Mouse (Mus musculus) lung, embryonic 16.5 days (tissue): ENCODE data around the gene Zscan20. TPM values are rescaled to one million over a fixed set of nuclear protein-coding genes. Genes with fewer than 3 reads are reported as not detected.

Experiments used
- ATAC-seq: fragments of 200-750 bp; cut with Nextera tagmentation; 2 replicates; pipeline ENCODE4 v1.8.0; 2017; ENCODE audit warnings: low read depth, mild to moderate bottlenecking, moderate library complexity
- H3K27ac ChIP-seq: fragments of 300-500 bp; sonication (generic); 2 replicates; pipeline ENCODE4 v1.5.1; 2014; ENCODE audit warnings: mild to moderate bottlenecking, control low read depth, low read length
- H3K27me3 ChIP-seq: fragments of 300-500 bp; sonication (generic); 2 replicates; pipeline ENCODE4 v1.6.1; 2014; ENCODE audit warnings: low read depth, low read length, mixed read lengths; ENCODE audit not compliant: control insufficient read depth, insufficient read depth
- H3K36me3 ChIP-seq: fragments of 300-500 bp; sonication (generic); 2 replicates; pipeline ENCODE4 v1.6.1; 2014; ENCODE audit warnings: low read length; ENCODE audit not compliant: control insufficient read depth, insufficient read depth
- H3K4me1 ChIP-seq: fragments of 300-500 bp; sonication (generic); replicated peaks from 2 replicates; pipeline ENCODE4 v1.6.1; 2014; ENCODE audit warnings: low read length, mixed read lengths; ENCODE audit not compliant: control insufficient read depth, insufficient read depth
- H3K4me2 ChIP-seq: fragments of 300-500 bp; sonication (generic); 2 replicates; pipeline ENCODE4 v1.6.1; 2014; ENCODE audit warnings: low read depth, low read length, control low read depth
- H3K4me3 ChIP-seq: fragments of 300-500 bp; sonication (generic); 2 replicates; pipeline ENCODE4 v1.5.1; 2014; ENCODE audit warnings: mild to moderate bottlenecking, low read length, control low read depth
- H3K9ac ChIP-seq: fragments of 300-500 bp; sonication (generic); 2 replicates; pipeline ENCODE4 v1.6.1; 2014; ENCODE audit warnings: low read length, control low read depth
- H3K9me3 ChIP-seq: fragments of 300-500 bp; sonication (generic); 2 replicates; pipeline ENCODE4 v1.6.1; 2016; ENCODE audit warnings: low read length; ENCODE audit not compliant: control insufficient read depth
- WGBS: fragments of 180-500 bp; shearing (Covaris S2); extraction: QIAGEN DNeasy Blood & Tissue Kit; methylation state at CpG from one replicate; pipeline ENCODE4 v1.1.7; 2014; 5-methylcytosine and 5-hydroxymethylcytosine counted together
- polyA plus RNA-seq: library from polyadenylated mRNA; unstranded; fragments of >200 nt; fragmentation: Nextera tagmentation; extraction: Ambion mirVana; gene quantifications from 2 replicates; pipeline ENCODE4 v1.2.1, GENCODE M21; 2015

The Zscan20 gene
- polyA plus RNA-seq, 1 experiment from 2014 or later = 4.5 TPM

- H3K36me3 ChIP-seq = no peaks in the 10 kb centered on the region
- no peak overlapping the region; the same call in 1 of the 2 replicates for H3K27ac ChIP-seq
- H3K4me1 ChIP-seq = peaks cover 37% of the 10 kb centered on the region
- no peak overlapping the region for H3K9ac ChIP-seq
- H3K9me3 ChIP-seq = no peaks in the 10 kb centered on the region
- 39% methylated on average over 23 of the region's 23 CpGs for WGBS
- H3K27me3 ChIP-seq = no peaks in the 10 kb centered on the region
- H3K4me2 ChIP-seq = no peak overlapping the region
- no peak; the same call in 1 of the 2 replicates for ATAC-seq
- H3K4me3 ChIP-seq = no peak overlapping the region
These were observed 32.1 kb upstream of the Zscan20 start for GRCm38 (mm10) chr4:128641766-128642717.

GRCm38 (mm10) chr4:128638265-128638923 lies 28.5 kb upstream of the Zscan20 start:
- 62% methylated on average over 18 of the region's 18 CpGs for WGBS
- no peaks in the 10 kb centered on the region for H3K27me3 ChIP-seq
- peaks cover 41% of the 10 kb centered on the region for H3K4me1 ChIP-seq
- no peaks in the 10 kb centered on the region for H3K9me3 ChIP-seq
- H3K9ac ChIP-seq = no peak overlapping the region
- H3K4me2 ChIP-seq = no peak overlapping the region
- ATAC-seq = peak; percentile 48
- peak overlapping the region; percentile 68 for H3K27ac ChIP-seq
- no peak overlapping the region for H3K4me3 ChIP-seq
- H3K36me3 ChIP-seq = no peaks in the 10 kb centered on the region

- 27% methylated on average over 11 of the region's 11 CpGs for WGBS
- no peak overlapping the region for H3K4me2 ChIP-seq
These were observed 27.4 kb upstream of the Zscan20 start for GRCm38 (mm10) chr4:128637250-128637649.

GRCm38 (mm10) chr4:128635894-128636585 lies 26.1 kb upstream of the Zscan20 start:
- Histone ChIP-seq H3K27ac (peak overlapping the region; percentile 76), H3K27me3 (no peaks in the 10 kb centered on the region), H3K4me2 (no peak overlapping the region), H3K9me3 (no peaks in the 10 kb centered on the region), H3K4me1 (peaks cover 44% of the 10 kb centered on the region), H3K4me3 (no peak overlapping the region), H3K36me3 (no peaks in the 10 kb centered on the region), H3K9ac (no peak overlapping the region)
- WGBS = 31% methylated on average over 10 of the region's 10 CpGs
- peak; percentile 46 for ATAC-seq

More at GRCm38 (mm10) chr4:128637250-128637649, 27.4 kb upstream of the Zscan20 start:
- H3K9me3 ChIP-seq = no peaks in the 10 kb centered on the region
- H3K36me3 ChIP-seq = no peaks in the 10 kb centered on the region
- H3K4me1 ChIP-seq = peaks cover 41% of the 10 kb centered on the region
- H3K9ac ChIP-seq = 0 out of 2 replicates have a peak overlapping the region, but pooled peaks have one; percentile 37
- H3K4me3 ChIP-seq = no peak overlapping the region
- H3K27me3 ChIP-seq = no peaks in the 10 kb centered on the region
- peak; percentile 47 for ATAC-seq
- peak overlapping the region; percentile 76 for H3K27ac ChIP-seq

GRCm38 (mm10) chr4:128635451-128635850 lies 25.6 kb upstream of the Zscan20 start:
- Histone ChIP-seq H3K36me3 (no peaks in the 10 kb centered on the region), H3K4me2 (no peak overlapping the region), H3K4me3 (no peak overlapping the region), H3K4me1 (peaks cover 44% of the 10 kb centered on the region), H3K27me3 (no peaks in the 10 kb centered on the region), H3K9ac (no peak overlapping the region), H3K27ac (peak overlapping the region; percentile 76), H3K9me3 (no peaks in the 10 kb centered on the region)
- peak; percentile 47 for ATAC-seq
- 33% methylated on average over 7 of the region's 7 CpGs for whole genome bisulfite sequencing

GRCm38 (mm10) chr4:128621109-128621508 lies 11.2 kb upstream of the Zscan20 start:
- Histone ChIP-seq H3K27me3 (no peaks in the 10 kb centered on the region), H3K9me3 (no peaks in the 10 kb centered on the region), H3K36me3 (no peaks in the 10 kb centered on the region), H3K4me2 (no peak overlapping the region), H3K4me3 (no peak overlapping the region), H3K9ac (no peak overlapping the region), H3K27ac (no peak overlapping the region), H3K4me1 (peaks cover 15% of the 10 kb centered on the region)
- no peak for ATAC-seq
- 86% methylated on average over 8 of the region's 8 CpGs for WGBS

GRCm38 (mm10) chr4:128620572-128620971 lies 10.7 kb upstream of the Zscan20 start:
- Histone ChIP-seq H3K9me3 (no peaks in the 10 kb centered on the region), H3K36me3 (no peaks in the 10 kb centered on the region), H3K27me3 (no peaks in the 10 kb centered on the region), H3K27ac (no peak overlapping the region), H3K4me1 (peaks cover 15% of the 10 kb centered on the region), H3K4me2 (no peak overlapping the region), H3K4me3 (no peak overlapping the region), H3K9ac (no peak overlapping the region)
- 69% methylated on average over 6 of the region's 6 CpGs for WGBS
- no peak for ATAC-seq

- no peak overlapping the region for H3K9ac ChIP-seq
- H3K4me3 ChIP-seq = no peak overlapping the region
- H3K36me3 ChIP-seq = no peaks in the 10 kb centered on the region
- ATAC-seq = no peak
- H3K4me1 ChIP-seq = peaks cover 15% of the 10 kb centered on the region
- H3K27ac ChIP-seq = no peak overlapping the region; the same call in 1 of the 2 replicates
- no peaks in the 10 kb centered on the region for H3K9me3 ChIP-seq
- no peak overlapping the region for H3K4me2 ChIP-seq
- no peaks in the 10 kb centered on the region for H3K27me3 ChIP-seq
- 35% methylated on average over 2 of the region's 2 CpGs for WGBS
These were observed 9.1 kb upstream of the Zscan20 start for GRCm38 (mm10) chr4:128618963-128619362.
